Mouse (Mus musculus): Measurements from ENCODE around the gene 6030408B16Rik. TPM values are rescaled to one million over a fixed set of nuclear protein-coding genes. Genes with fewer than 3 reads are reported as not detected.

6030408B16Rik gene
- not detected for total RNA-seq (2021)
- long read RNA-seq: 0 reads

DNA sequence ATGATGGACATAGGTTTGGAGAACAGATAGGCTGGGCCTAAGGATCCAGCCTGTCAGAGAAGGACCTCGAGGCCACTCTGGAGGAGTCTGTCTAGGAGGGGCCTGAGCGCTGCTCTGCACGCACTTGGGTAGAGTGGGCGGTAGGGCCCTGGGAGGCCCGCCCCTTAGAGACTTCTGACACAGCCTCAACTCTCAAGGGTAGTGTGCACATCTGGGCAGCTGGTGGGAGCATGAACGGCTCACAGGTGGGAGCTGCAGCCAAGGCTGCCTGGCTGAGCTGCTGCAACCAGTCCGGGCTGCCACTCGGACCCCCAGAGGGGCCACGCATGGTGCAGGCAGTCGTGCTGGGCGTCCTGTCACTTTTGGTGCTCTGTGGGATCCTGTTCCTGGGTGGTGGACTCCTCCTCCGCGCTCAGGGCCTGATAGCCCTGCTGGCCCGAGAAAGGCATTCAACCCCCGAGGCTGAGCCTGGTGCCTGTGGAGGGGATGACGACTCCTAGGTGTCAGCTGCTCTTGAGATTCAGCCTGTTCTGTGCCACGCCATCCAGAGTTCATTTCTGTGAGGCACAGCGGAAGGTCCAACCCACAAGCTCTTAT, at the start of gene 6030408B16Rik:
Gene 6030408B16Rik (plus strand): TSS at position 188 of the 597 bp plus-strand sequence.
- DNase-seq (ENCODE audit: low spot score in 2 of 2): no peak

DNA sequence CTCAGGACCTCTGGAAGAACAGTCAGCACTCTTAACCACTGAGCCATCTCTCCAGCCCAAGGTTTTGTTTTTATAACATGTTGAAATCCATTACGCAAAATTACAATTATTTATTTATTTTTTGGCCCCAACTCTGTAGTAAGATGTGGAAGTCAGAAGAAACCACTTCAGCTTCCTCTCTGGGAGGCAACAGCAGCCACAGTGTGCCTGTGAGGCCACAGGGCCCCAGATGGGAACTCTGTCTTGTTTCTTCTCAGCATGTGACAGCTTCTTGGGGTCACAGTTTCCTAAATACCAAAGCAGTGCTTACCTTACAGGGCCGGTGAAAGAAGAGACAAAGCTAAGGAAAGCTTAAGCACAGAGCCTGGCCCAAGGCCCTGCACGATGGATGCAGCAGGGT, 49.0 kb upstream of the 6030408B16Rik start:
- DNase-seq (ENCODE audit: low spot score in 2 of 2): no peak

DNA sequence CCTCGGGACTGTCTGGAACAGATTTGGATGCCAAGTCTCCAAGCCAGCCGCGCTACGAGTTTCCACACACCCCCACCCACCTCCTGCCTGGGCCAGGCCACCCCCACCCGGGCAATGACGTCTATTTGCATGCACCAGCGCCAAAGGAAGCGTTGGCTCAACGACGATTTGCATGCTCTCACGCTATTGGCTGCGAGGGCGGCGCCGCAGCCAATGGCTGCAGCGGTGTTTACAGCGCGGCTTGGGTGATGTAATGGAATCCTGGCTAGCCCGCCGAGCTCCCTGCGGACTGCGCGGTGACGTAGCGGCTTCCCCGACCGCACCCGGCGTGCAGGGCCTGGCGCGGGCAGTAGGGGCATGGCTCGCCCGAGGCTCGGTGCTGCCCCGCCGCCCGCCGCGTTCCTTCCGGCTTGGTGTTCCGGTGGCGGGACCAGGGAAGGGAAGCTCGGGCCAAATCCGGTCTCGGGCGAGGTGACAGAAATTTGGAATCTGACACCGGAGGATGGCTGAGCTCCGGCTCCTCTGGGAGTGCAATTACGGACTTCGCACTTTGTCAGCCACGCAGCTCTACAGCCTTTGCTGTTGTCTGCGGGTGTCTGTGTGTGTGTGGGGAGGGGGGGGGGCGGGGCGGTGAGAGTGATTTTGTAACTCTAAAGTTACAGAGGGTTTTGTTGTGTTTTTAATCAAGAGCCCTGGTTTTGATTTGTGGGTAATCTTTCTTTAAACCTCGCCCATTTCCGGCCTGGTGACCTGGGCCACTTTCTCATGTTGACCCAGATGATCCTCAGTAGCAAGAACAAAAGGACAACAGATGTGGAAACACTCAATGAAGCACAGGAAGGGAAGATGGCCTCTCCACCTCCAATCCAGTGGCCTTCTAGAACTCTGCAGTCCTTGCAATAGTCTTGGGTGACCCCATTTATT, 46.5 kb upstream of the 6030408B16Rik start:
- peak; percentile 90 to 92 for DNase-seq (ENCODE audit: low spot score in 2 of 2)

DNA sequence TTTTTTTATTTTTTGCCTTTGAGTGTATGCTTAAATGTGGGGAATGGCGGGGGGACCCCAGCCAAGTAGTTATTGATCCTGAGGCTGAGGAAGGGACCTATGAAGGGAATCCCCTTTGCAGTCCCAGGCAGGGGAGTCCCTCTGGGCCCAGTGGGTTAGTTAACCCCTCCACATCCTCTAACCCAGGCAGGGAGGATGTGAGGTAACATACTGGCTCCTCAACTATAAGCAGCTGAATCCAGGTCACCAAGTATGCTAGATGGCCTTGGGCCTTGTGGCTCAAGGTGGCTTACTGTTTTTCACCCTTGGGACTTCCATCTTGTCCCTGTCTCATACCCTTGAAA, 45.9 kb upstream of the 6030408B16Rik start:
- DNase-seq (ENCODE audit: low spot score in 2 of 2): no peak

DNA sequence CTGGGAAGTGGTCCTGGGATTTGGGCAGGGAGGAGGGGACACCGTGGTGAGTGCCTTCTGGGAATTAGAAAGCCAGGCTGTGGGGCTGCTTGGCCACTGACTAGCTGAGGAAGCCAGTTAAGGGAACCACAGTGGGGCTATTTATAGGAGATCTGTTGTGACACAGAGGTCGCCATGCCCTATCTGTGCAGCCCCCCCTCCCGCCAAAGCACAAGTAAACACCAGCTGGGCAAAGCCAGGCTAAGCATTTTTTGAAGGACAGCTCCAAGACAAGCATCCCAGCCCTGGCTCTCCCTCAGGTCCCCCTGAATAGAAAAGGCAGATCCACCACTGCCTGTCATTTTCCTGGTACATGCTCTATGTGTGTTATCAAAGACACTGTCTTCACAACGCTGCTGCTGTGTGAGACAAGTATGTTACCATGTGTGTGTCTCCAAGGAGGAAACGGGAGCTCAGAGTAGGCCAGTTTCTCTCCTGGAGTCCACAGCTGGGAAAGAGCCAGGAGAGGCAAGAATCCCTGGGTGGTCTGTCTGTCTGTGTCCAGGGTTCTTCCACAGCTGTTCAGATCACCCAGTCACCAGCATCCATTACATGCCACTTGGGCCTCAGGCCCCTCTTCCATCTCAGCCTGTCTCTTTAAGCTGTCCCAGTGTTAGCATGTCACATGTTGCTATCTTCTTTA, 44.8 kb upstream of the 6030408B16Rik start:
- DNase-seq (ENCODE audit: low spot score in 2 of 2): no peak

DNA sequence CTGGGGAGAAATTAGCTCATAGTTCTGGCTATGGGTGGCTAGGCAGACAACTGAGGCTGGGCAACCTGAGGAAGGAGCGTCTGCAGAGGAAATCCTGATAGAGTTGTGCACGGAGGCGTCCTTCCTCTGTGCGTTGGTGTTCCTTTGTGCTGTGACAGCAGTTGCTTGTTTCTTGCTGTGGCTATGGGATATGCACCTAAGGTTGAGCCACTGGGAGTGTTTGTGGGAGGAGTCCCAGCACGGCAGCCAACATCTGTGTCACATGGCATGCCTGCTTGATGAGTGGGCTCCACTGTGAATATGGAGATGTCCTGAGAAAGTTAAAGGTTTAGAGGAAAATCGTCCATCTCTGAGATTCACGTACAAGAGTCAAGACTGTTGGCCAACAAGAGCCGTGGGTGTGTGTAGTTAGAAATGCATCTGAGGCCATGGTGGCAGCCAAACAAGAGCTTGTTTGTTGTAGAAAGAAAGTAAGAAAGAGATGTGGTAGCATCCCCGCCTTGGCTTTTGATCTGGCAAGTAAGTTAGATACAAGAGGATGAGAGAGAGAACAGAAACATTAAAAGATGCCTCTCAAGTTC, 42.7 kb upstream of the 6030408B16Rik start:
- no peak for DNase-seq (ENCODE audit: low spot score in 2 of 2)

DNA sequence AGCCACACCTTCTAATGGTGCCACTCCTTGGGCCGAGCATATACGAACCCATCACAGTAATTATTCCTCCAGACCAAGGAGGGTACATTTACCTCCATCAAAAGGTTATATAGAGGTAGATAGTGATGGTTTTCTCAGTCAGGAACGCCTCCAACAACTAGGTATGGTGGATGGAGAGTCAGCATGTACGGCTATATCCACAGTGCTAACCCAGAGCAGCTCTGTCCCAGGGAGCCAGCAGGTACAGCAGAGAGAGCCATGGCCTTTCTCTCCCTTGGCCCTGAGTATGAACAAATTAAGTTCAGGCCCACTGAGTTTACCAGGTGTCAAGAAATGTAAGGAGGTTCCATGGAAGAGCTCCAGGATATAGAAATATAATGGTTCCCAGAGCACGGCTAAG, 41.1 kb upstream of the 6030408B16Rik start:
- no peak for DNase-seq (ENCODE audit: low spot score in 2 of 2)

DNA sequence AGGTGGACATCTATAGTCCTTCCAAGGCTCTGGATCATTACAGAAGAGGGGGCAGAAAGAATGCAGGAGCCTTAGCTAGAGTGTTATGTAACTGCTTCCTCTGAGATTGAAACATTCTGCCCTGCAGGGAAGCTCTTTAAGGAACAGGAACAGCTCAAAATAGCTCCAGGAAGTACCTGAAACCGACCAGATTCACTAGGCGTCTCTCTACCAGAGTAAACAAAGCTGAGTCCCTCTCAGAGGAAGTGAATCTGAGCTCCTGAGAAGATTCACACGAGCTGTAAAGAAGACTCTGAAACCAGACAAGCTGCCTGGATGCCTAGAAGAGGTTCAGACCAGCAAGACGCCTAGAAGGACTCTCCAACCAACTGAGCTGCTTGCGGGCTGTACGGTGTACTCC, 40.4 kb upstream of the 6030408B16Rik start:
- no peak for DNase-seq (ENCODE audit: low spot score in 2 of 2)

DNA sequence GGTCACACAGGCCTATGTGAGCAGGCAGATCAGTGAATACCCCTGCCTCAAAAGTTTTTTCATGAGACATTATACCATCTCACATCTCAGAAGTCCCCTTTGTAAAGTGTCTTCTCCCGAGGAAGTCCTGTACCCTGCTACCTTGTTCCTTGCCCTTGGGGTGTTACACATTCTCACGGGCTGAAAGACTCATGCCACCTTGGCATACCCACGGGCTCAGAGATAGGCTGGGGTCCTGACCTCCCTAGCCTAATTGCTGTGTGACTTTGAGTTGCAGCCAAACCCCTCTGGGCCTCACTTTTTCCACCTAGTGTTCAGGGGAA, 39.5 kb upstream of the 6030408B16Rik start:
- DNase-seq (ENCODE audit: low spot score in 2 of 2): no peak

DNA sequence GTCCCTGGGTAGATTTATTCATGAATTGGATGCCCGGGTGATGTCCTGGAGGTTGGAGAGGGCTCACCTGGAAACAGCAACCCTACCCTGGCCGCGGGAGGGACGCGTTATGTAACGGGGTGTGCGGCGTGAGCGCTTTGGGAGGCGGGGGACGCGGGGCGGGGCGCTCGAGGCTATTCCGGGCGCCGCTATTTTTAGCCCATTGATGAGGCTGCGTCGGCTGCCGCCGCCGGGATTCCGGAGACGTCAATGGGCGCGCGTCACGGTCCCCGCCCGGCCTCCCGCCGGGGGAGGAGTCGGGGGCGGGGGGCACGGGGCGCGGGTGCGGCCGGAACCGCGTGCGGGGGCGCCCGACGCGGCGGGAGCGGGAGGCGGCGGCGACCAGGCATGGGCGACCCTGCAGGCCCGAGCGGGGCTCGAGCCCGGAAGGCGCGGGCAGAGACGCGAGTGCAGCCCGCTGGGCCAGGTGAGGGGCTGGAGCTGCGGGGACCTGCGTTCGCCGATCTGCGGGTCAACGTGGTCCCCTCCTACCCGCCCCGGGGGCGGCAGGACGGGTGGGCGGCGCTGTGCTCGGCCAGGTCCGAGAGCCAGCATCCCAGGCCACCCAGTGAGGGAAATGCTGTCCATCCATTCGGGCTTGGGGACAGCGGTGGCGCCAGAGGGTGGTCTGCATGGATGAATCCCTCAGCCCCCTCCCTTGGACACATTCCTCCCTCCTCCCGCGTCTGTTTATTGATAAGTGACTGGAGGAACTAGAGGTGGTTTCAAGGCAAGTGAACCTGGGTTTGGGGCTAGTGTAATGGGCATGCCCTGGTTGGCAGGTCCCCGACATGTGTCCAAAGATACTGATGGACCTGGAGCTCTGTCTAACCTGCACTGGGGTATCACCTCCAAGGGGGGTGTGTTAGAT, 38.9 kb upstream of the 6030408B16Rik start, which contains the start of gene Nr4a1:
Gene Nr4a1 (plus strand): TSS at position 384 of the 910 bp plus-strand sequence.
- peak in 1 of 2 experiments; percentile 75 for DNase-seq (ENCODE audit: low spot score in 2 of 2)

DNA sequence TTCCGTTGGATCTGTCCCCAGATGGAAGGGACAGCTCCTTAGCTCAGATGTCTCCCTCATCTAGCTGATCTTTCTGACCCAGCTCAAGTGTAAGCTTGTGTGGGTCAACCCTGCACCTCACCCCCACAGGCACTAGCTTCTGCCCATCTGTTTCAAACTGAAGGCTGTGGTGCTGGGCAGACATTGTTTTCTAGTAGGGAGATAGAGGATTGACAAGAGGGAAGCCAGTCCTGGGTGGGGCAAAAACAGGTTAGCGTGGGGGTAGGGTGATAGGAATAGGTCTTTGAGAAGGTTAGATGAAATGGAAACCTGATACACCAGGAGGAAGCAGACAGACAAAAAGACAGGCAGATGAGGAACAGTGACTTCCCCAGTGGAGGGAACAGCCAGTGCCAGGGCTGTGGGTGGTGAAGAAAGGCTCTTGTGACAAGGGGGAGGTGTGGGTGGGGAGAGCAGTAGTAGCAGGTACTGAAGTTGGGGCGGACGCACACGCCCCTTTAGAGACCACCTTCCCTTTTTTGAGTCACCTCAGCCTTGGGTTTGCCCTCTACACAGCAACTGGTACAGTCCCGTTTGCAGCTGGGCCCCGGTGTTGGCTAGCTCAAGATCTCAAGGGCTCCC, 37.1 kb upstream of the 6030408B16Rik start:
- no peak for DNase-seq (ENCODE audit: low spot score in 2 of 2)

DNA sequence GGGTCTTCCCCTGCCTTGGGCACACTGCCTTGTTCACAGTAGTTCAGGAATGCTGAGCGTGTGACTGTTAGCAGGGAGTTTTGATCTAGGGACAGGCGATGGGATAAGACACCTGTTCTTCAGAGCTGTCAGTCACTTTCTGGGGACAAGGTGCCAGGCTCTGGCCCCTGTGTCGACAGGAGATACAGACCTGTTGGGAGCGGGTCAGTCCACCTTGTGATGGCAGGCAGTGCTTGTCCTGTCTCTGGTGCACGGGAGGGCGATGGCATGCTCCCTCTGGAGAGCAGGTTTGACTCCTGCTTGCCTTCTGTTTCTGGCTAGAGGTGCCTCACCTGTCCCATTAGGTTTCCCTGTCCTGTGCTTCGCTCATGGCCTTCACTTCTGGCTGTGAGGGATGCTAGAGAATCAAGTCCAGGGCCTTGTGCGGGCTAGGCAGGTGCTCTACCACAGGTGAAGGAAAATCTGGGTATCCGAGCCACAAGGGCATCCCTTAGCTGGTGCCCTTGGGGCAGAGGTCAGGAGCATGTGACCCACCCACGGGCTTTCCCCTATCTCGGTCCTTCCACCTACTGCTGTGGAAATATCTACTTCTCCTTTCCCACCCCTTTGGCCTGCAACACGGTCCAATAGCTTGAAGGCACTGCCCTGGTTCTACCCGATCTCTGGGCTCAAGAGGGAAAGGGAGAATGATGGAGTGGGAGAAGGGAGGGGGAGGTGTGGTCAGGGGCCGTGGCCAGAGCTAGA, 36.4 kb upstream of the 6030408B16Rik start:
- no peak for DNase-seq (ENCODE audit: low spot score in 2 of 2)

DNA sequence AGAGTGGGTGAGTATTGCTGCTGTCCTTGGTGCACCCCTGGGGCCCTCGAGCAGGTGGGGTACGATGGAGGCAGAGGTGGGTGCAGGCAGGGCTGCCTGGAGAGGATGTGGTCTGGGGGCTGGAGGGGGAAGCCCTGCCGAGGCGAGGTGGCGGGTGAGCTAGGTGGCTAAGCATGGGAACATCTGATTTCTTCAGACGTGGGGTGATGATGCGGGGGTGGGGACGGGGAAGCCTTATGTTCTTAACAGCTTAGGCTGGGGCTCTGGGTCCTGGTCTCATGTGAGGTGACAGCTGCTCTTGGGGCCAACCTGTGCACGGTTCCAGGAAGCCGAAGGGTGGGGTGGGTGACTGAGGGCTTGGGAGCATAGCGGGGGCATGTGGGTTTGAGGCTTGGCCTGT, 34.6 kb upstream of the 6030408B16Rik start:
- DNase-seq (ENCODE audit: low spot score in 2 of 2): no peak

DNA sequence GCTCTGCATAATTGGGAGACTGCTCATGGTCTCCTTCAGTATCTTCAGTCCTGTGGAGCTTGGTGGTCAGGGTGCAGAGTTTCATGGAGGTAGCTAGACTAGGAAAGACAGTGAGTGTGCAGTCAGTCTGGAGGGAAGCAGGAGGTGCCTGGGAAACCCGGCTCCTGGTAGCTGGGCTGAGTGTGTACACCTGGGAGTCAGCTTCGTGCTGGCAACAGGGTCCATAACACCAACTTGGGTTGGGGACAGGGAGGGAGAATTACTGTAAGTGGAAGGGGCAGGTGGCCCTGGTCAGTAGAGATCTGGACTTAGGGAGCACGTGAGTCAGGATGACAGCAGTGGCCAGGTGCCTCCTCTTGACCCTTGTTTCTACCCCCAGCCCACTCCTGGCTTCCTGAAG, 33.1 kb upstream of the 6030408B16Rik start:
- DNase-seq (ENCODE audit: low spot score in 2 of 2): no peak

DNA sequence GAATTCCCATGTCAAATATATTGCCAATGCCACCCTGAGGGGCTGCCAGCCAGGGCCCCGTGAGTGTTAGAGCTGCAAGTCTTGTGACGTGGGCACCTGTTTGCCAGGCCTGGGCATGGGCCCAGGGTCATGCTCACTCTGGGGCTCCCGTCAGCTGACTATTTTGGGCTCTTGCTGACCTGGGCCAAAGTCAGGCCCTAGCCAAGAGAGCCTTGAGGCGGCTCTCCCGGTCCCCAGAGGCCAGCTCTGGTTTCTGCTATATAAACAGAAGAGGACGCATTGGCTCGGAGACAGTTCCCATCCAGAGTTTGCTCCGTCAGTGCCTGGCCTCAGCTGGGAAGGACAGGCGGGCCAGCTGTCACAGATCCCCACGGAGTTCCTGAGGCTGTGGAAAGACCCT, 32.6 kb upstream of the 6030408B16Rik start:
- no peak for DNase-seq (ENCODE audit: low spot score in 2 of 2)

DNA sequence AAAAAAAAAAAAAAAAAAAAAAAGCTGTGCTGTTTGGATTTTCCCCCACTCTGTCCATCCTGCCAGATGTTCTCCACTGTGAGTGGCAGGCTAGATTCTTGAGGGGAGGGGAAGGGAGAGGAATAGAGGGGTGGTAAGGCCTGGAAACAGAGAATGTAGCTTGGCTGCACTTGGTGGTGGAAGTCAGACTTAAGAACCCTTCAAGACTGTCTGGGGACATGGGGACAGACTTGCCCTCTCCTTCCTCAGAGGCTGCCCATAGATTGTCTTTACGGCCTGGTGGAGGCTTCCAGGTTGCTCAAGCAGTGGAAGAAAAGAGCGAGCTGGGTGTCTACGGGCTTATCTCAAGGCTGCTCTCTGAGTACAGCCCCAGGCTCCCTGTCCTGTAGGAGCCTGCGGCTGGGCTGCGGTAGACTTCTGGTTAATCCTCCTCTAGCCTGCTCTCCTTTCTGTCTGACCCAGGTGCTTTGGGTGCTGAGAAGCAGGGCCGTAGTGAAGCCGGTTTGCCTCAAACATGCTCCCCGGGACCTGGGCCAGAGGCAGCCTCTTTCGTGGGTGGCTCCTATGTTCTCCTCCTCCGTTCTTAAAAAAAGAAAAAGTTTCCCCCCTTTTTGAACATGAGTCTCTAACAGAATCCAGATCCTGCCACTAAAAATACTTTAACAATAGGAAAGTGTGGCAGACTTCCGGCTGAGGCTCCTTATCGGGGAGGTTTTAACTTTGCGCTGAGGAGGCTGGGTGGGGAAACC, 32.0 kb upstream of the 6030408B16Rik start:
- no peak for DNase-seq (ENCODE audit: low spot score in 2 of 2)

DNA sequence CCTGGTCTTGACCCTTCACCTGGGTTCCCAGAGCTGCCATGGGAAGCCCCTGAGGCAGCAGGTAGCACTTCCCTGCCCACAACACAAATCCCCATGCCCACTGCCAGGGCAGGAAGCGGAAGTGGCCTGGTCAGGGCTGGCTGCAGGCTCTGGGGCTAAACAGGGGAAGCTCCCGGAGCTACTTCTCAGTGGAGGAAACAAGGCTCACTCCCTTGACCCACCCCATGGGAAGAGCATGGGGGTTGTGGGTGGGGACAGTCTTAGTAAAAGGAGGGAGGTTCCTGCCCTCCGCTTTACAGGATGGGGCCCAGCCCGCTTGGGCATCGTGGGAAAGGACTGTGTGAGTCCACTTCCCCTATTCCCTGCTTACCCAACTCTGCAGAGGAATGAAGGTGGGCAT, 30.5 kb upstream of the 6030408B16Rik start:
- no peak for DNase-seq (ENCODE audit: low spot score in 2 of 2)

DNA sequence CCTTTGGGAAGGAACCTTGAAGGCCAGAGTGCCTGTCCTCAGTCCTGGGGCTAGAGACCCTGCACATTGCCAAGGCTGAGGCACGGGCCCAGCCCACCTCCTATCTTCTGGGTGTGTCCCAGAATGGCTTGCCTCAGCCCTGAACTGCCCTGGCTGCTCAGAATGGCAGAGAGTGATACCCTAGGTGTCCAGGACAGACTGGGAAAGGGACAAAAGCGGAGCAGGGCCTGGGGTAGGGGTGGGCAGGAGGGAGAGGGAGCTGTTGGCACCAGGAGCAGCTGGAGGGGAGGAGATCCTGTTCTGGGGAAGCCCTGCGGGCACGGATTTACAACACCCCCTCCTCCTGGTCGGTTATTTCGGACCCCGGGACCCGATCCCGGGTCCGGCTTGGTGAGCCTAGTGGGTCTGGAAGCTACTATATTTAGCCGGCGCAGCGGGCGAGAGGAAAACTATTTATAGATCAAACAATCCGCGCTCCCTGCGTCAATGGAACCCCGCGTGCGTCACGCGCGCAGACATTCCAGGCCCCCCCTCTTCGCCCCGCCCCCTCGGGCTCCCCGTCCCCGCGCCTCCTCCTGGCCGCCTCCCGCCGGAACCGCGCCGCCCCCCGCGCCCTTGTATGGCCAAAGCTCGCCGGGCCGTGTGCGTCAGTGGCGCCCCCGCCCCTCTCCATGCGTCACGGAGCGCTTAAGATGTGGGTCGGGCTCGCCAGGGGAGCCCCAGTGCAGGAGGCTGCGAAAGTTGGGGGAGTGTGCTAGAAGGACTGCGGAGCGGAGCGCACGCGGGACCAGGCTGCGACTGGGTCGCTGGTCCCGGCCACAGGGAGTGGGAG, 26.7 kb upstream of the 6030408B16Rik start:
- peak; percentile 86 to 92 for DNase-seq (ENCODE audit: low spot score in 2 of 2)
